Mouse (Mus musculus) myocyte (in vitro differentiated cells): ENCODE measurements at regions not wholly inside any gene's neighbourhood (a gene's known extent, or its start where the extent isn't known, plus 50 kb on each side); places are given as distances from the start of the nearest gene placed in this dataset.

Source experiments
- CEBPB ChIP-seq: IDR thresholded peaks from 2 replicates; pipeline ENCODE4 v1.6.1; 2011; ENCODE audit warnings: mild to moderate bottlenecking, moderate library complexity; ENCODE audit not compliant: poor library complexity, insufficient read depth, severe bottlenecking
- E2F4 ChIP-seq: IDR thresholded peaks from one replicate; pipeline ENCODE4 v1.6.1; 2011; ENCODE audit warnings: mild to moderate bottlenecking, control low read depth, moderate library complexity; ENCODE audit not compliant: insufficient read depth
- MAX ChIP-seq: IDR thresholded peaks from one replicate; pipeline ENCODE4 v1.6.1; 2011; ENCODE audit warnings: low read depth, mild to moderate bottlenecking, control low read depth
- MYOD1 ChIP-seq, 3 experiments: IDR thresholded peaks; one replicate each; pipeline ENCODE4 v1.6.1; 2011; ENCODE audit warnings: control low read depth in 2 of 3, low read depth in 2 of 3, mild to moderate bottlenecking in 2 of 3, moderate library complexity in 1 of 3; ENCODE audit not compliant: insufficient read length in 2 of 3, control insufficient read depth in 1 of 3
- MYOG ChIP-seq, 3 experiments: IDR thresholded peaks; one replicate each; pipeline ENCODE4 v1.6.1; 2011; ENCODE audit warnings: control low read depth in 2 of 3, low read depth in 2 of 3, mild to moderate bottlenecking in 2 of 3; ENCODE audit not compliant: insufficient read length in 2 of 3, control insufficient read depth in 1 of 3, insufficient read depth in 1 of 3
- POLR2A ChIP-seq: IDR thresholded peaks from one replicate; pipeline ENCODE4 v1.6.1; 2011; ENCODE audit warnings: low read depth, mild to moderate bottlenecking, control low read depth, moderate library complexity; ENCODE audit not compliant: insufficient read length
- SRF ChIP-seq: IDR thresholded peaks from one replicate; pipeline ENCODE4 v1.6.1; 2011; ENCODE audit warnings: low read depth; ENCODE audit not compliant: control insufficient read depth, insufficient read length
- TCF12 ChIP-seq: IDR thresholded peaks from one replicate; pipeline ENCODE4 v1.6.1; 2011; ENCODE audit warnings: mild to moderate bottlenecking, control low read depth; ENCODE audit not compliant: poor library complexity, insufficient read depth, severe bottlenecking

DNA sequence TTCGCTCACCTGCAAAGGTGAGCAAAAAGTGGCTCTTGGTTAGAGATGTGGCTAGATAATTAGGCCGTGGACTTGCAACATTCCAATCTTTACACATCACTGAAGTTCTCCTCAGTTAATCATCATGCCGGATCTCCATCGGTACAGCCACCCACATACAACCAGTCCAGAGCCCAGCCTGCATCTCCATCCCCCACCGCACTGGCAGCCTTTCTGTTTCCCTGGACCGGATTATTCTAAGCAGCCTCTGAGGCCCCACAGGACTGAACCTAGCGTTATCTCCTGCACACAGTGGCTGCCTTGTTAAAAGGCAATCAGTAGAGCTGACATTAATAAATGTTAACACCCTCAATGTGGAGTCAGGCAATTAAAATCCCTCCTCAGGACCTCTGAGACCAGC is 103.7 kb downstream of the Fam114a2 start:
- TF ChIP-seq POLR2A, result no peak
- no peak for TF ChIP-seq E2F4
- TF ChIP-seq MYOG (IDR thresholded peaks at IDR 0.05; ENCODE audit: control insufficient read depth in 1 of 3, insufficient read depth in 1 of 3, insufficient read length in 2 of 3, low read depth in 2 of 3), result no peak
- no peak for TF ChIP-seq TCF12
- TF ChIP-seq MAX, result no peak
- no peak for TF ChIP-seq CEBPB
- TF ChIP-seq MYOD1 (IDR thresholded peaks at IDR 0.05; ENCODE audit: control insufficient read depth in 1 of 3, insufficient read length in 2 of 3, low read depth in 2 of 3), result no peak
- TF ChIP-seq SRF, result no peak
